Mouse (Mus musculus) midbrain, postnatal 0 days (tissue): ENCODE results near the gene Egfl8. TPM values are rescaled to one million over a fixed set of nuclear protein-coding genes. Genes with fewer than 3 reads are reported as not detected.
A peak's percentile ranks its signal among the peaks of the same experiment; 100 is the strongest.

Experiments used
- ATAC-seq: fragments of 200-750 bp; cut with Nextera tagmentation; 2 replicates; pipeline ENCODE4 v1.8.0; 2017; ENCODE audit warnings: moderate number of reproducible peaks, mild to moderate bottlenecking, moderate TSS enrichment, moderate library complexity; ENCODE audit not compliant: low FRiP score
- DNase-seq: peaks from one replicate; pipeline ENCODE4 v3.0.0-alpha.2; 2015; ENCODE audit warnings: low spot score
- H3K27ac ChIP-seq: fragments of 300-500 bp; sonication (generic); 2 replicates; pipeline ENCODE4 v1.5.1; 2014; ENCODE audit warnings: low read depth, mild to moderate bottlenecking, low read length, mixed read lengths
- H3K27me3 ChIP-seq: fragments of 300-500 bp; sonication (generic); 2 replicates; pipeline ENCODE4 v1.6.1; 2014; ENCODE audit warnings: low read length, control low read depth, mixed read lengths; ENCODE audit not compliant: insufficient read depth
- H3K36me3 ChIP-seq: fragments of 300-500 bp; sonication (generic); 2 replicates; pipeline ENCODE4 v1.6.1; 2014; ENCODE audit warnings: low read length, control low read depth, mixed read lengths; ENCODE audit not compliant: insufficient read depth
- H3K4me1 ChIP-seq: fragments of 300-500 bp; sonication (generic); 2 replicates; pipeline ENCODE4 v1.6.1; 2014; ENCODE audit warnings: mild to moderate bottlenecking, control low read depth, antibody characterized with exemption, low read length, mixed read lengths; ENCODE audit not compliant: insufficient read depth
- H3K4me2 ChIP-seq: fragments of 300-500 bp; sonication (generic); 2 replicates; pipeline ENCODE4 v1.6.1; 2014; ENCODE audit warnings: low read depth, mild to moderate bottlenecking, low read length, mixed read lengths; ENCODE audit not compliant: poor library complexity, severe bottlenecking
- H3K4me3 ChIP-seq: fragments of 300-500 bp; sonication (generic); 2 replicates; pipeline ENCODE4 v1.5.1; 2014; ENCODE audit warnings: low read depth, mild to moderate bottlenecking, low read length, moderate library complexity
- H3K9ac ChIP-seq: fragments of 300-500 bp; sonication (generic); replicated peaks from 2 replicates; pipeline ENCODE4 v1.6.1; 2014; ENCODE audit warnings: mild to moderate bottlenecking, low read length, moderate library complexity, mixed read lengths; ENCODE audit not compliant: poor library complexity, severe bottlenecking
- H3K9me3 ChIP-seq: fragments of 300-500 bp; sonication (generic); 2 replicates; pipeline ENCODE4 v1.6.1; 2016; ENCODE audit warnings: low read length, control low read depth
- CTCF ChIP-seq: IDR thresholded peaks from 2 replicates; pipeline ENCODE4 v1.5.1; 2016; ENCODE audit warnings: antibody characterized with exemption, mild to moderate bottlenecking
- WGBS: fragments of 180-500 bp; shearing (Covaris S2); extraction: QIAGEN DNeasy Blood & Tissue Kit; methylation state at CpG from one replicate; pipeline ENCODE4 v1.1.7; 2014; 5-methylcytosine and 5-hydroxymethylcytosine counted together
- polyA plus RNA-seq: library from polyadenylated mRNA; unstranded; fragments of >200 nt; fragmentation: Nextera tagmentation; extraction: Ambion mirVana; gene quantifications from 2 replicates; pipeline ENCODE4 v1.2.1, GENCODE M21; 2015
- total RNA-seq: library from RNA; depleted of rRNA; stranded (reverse); fragments of >200 nt; gene quantifications from 2 replicates; pipeline ENCODE4 v1.2.3, GENCODE M21; 2014

Gene Egfl8
- total and polyA plus RNA-seq, 2 experiments from 2014 or later = 4.9 to 6.0 TPM

DNA sequence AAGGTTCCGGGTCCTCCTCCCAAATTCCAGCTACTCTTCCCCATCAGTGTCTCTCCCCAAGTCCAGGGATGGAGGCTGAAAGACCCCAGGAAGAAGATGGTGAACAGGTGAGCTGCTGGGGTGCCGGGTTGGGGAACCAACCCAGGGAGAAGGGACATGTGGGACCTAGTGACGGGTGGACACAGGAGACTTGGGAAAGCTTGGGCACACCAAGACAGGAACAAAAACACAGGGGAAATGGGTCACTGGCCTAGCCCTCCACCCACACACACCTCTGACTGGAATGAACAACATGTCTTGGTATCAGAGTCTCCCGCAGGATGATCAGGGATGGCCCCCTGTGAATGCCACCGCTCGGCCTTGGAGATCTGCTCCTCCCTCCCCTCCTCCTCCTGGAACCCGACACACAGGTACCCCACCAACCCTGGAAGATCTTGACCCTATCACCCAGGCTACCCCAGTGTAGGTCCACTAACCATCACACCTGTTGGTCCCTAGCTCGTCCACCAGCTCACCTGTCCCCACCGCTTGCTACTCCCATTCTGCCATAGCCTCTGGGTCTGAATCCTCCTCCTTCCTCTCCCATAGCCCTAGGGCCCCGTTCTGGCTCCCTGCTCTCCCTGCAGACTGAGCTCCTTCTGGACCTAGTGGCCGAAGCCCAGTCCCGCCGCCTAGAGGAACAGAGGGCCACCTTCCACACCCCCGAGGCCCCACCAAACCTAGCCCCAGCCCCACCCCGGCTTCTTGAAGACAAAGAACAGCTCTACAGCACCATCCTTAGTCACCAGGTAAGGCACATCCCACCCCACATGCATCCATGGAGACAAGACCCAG lies 25.4 kb downstream of the Egfl8 start:
- H3K4me3 ChIP-seq = no peak overlapping the region
- WGBS = 58% methylated on average over 15 of the region's 15 CpGs
- no peak for TF ChIP-seq CTCF
- no peaks in the 10 kb centered on the region for H3K27me3 ChIP-seq
- H3K36me3 ChIP-seq = peaks cover 6% of the 10 kb centered on the region
- no peaks in the 10 kb centered on the region for H3K9me3 ChIP-seq
- peak overlapping the region; percentile 97 for H3K4me2 ChIP-seq
- peak overlapping the region; percentile 98; the same call in 1 of the 2 replicates for H3K27ac ChIP-seq
- ATAC-seq (no peak), DNase-seq (no peak)
- peaks cover 38% of the 10 kb centered on the region for H3K4me1 ChIP-seq
- 0 out of 2 replicates have a peak overlapping the region, but pooled peaks have one; percentile 92 for H3K9ac ChIP-seq

DNA sequence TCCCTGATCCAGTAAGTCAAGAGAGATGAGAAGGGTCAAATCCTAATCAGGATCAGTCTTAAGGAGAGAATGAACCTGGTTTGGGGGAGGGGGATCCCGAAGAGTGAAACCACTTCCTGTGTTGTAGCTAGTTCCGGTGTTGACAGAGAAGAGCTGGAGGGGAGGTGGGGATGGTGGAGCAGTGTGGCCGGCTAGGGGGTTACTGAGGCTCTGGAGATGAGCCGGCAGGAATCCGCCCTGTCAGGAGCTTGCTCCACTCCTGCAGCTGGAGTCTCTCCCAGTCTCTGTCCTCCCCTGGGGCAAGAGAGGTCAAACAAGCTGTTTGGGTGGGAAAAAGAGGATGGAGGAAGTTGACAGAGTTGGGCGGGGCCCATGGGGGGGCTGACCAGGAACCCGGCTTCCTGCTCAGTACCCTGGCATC lies 26.1 kb downstream of the Egfl8 start, which contains the start of gene Gpsm3:
TSS of gene Gpsm3 (plus strand) at position 126 of the 421 bp plus-strand sequence.
- Histone ChIP-seq H3K27me3 (no peaks in the 10 kb centered on the region), H3K4me1 (peaks cover 38% of the 10 kb centered on the region), H3K9me3 (no peaks in the 10 kb centered on the region), H3K9ac (no peak within 1 kb of the TSS), H3K27ac (no peak within 1 kb of the TSS), H3K4me2 (peak within 1 kb of the TSS; percentile 15; the same call in 1 of the 2 replicates), H3K4me3 (no peak within 1 kb of the TSS), H3K36me3 (peaks cover 2% of the 10 kb centered on the region; the same call in 1 of the 2 replicates)
- WGBS = 32% methylated on average over 7 of the region's 7 CpGs
- TF ChIP-seq CTCF = no peak
- no peak for DNase-seq
- no peak for ATAC-seq

DNA sequence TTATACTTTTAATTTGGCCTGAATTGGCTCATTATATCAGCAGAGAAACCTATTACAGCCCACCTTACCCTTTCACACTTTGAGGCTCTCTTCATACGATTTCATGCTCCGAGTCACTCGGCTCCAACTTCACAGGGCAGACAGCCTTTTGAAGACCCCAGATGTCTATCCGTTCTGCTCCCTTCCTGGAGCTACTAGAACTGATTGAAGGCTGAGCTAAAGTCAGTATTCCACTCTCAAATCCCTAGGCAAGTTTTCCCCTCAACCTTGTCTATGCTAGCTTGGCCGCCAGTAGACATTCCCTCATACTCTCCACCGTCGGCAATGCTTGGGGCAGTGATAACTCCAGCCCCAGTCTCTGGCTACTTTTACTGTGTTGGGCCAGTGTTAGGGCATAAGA lies 26.6 kb downstream of the Egfl8 start:
- TF ChIP-seq CTCF = no peak
- ATAC-seq = no peak
- peaks cover 34% of the 10 kb centered on the region for H3K4me1 ChIP-seq
- no peaks in the 10 kb centered on the region for H3K9me3 ChIP-seq
- no peak overlapping the region for H3K9ac ChIP-seq
- H3K4me3 ChIP-seq = no peak overlapping the region
- WGBS = 54% methylated on average over 7 of the region's 7 CpGs
- no peak for DNase-seq
- H3K36me3 ChIP-seq = no peaks in the 10 kb centered on the region
- no peak overlapping the region for H3K27ac ChIP-seq
- H3K27me3 ChIP-seq = no peaks in the 10 kb centered on the region
- H3K4me2 ChIP-seq = no peak overlapping the region

DNA sequence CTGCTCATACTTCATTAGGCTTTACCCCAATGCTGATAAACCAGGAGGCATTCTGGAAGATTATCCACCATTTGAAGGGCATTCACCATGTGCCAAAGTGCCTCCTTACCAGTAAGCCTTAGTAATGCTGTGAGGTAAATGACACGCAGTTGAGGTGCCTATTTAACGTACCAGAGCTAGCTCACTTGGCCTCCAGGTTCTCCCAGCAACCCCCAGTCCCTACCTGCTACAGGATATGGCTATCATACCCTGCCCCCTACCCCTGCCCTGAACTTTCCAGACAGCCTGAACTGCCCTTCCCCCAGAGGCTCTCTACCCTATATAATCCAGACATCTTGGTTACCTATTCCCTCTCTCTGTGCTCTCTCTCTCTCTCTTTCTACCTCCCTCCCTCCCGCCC lies 27.0 kb downstream of the Egfl8 start:
- H3K4me2 ChIP-seq = no peak overlapping the region

DNA sequence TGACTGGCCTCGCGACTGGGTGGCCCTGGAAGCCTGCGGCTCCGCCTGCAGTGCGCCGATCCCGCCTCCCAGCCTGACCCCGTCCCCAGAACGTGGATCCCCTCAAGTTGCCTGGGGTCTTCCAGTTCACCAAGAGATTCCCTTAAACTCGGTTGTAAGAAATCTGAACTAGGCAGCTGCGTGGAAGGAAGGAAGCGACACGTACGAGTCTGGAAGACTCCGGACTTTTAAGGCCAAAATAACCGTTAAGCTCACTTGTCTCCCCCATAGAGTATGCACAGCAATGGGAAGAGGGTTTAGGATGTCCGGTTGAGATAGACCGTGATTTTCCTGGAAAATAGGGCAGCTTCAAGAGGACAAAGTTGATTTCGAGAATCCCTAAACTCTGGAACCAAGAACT lies 28.0 kb downstream of the Egfl8 start:
- 4% methylated on average over 19 of the region's 19 CpGs for WGBS
- Histone ChIP-seq H3K36me3 (no peaks in the 10 kb centered on the region), H3K4me2 (peak overlapping the region; percentile 65), H3K4me3 (peak overlapping the region; percentile 71), H3K4me1 (peaks cover 27% of the 10 kb centered on the region), H3K27ac (peak overlapping the region; percentile 99), H3K27me3 (no peaks in the 10 kb centered on the region), H3K9ac (peak overlapping the region; percentile 79), H3K9me3 (no peaks in the 10 kb centered on the region)
- TF ChIP-seq CTCF = no peak
- ATAC-seq = no peak
- DNase-seq = no peak

More for the DNA sequence above, 27.0 kb downstream of the Egfl8 start:
- WGBS = 78% methylated on average over 3 of the region's 3 CpGs
- Histone ChIP-seq H3K27ac (no peak overlapping the region), H3K4me1 (peaks cover 29% of the 10 kb centered on the region), H3K9ac (no peak overlapping the region), H3K36me3 (no peaks in the 10 kb centered on the region), H3K4me3 (no peak overlapping the region), H3K9me3 (no peaks in the 10 kb centered on the region), H3K27me3 (no peaks in the 10 kb centered on the region)
- TF ChIP-seq CTCF = no peak
- ATAC-seq (no peak), DNase-seq (no peak)

DNA sequence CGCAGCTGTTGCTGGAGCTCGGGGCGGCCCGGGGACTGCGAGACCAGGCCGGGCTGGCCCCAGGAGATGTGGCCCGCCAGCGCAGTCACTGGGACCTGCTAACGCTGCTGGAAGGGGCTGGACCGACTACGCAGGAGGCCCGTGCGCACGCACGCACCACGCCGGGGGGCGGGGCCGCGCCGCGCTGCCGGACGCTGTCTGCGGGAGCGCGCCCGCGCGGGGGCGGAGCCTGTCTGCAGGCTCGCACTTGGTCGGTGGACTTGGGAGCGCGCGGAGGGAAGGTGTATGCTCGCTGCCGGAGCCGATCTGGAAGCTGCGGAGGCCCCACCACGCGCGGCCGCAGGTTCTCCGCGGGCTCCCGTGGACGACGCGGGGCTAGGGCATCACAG lies 28.4 kb downstream of the Egfl8 start:
- WGBS = 0% methylated on average over 35 of the region's 50 CpGs
- no peak for TF ChIP-seq CTCF
- peak overlapping the region; percentile 79 for H3K9ac ChIP-seq

More for the DNA sequence above, 28.4 kb downstream of the Egfl8 start:
- Histone ChIP-seq H3K9me3 (no peaks in the 10 kb centered on the region), H3K4me3 (peak overlapping the region; percentile 71), H3K27ac (peak overlapping the region; percentile 99), H3K36me3 (no peaks in the 10 kb centered on the region), H3K4me2 (peak overlapping the region; percentile 65), H3K4me1 (peaks cover 27% of the 10 kb centered on the region), H3K27me3 (no peaks in the 10 kb centered on the region)
- peak; percentile 88 for ATAC-seq
- peak; percentile 97 for DNase-seq
